Mouse (Mus musculus) hindbrain, embryonic 15.5 days (tissue): ENCODE measurements around the gene Ttyh3. TPM values are rescaled to one million over a fixed set of nuclear protein-coding genes. Genes with fewer than 3 reads are reported as not detected.
"Not testable (repeated sequence)": the region's sequence is repeated elsewhere in the genome, so short reads cannot be mapped to it uniquely, and the experiment has no call there.

Source experiments
- ATAC-seq: fragments of 200-750 bp; cut with Nextera tagmentation; 2 replicates; pipeline ENCODE4 v1.8.0; 2017; ENCODE audit warnings: low read depth, moderate number of reproducible peaks, moderate TSS enrichment; ENCODE audit not compliant: low FRiP score
- H3K27ac ChIP-seq: fragments of 300-500 bp; sonication (generic); replicated peaks from 2 replicates; pipeline ENCODE4 v1.5.1; 2015; ENCODE audit warnings: mild to moderate bottlenecking, inconsistent platforms
- H3K27me3 ChIP-seq: fragments of 300-500 bp; sonication (generic); 2 replicates; pipeline ENCODE4 v1.6.1; 2015; ENCODE audit warnings: control low read depth, inconsistent platforms
- H3K36me3 ChIP-seq: fragments of 300-500 bp; sonication (generic); 2 replicates; pipeline ENCODE4 v1.6.1; 2015; ENCODE audit warnings: control low read depth, inconsistent platforms
- H3K4me1 ChIP-seq: fragments of 300-500 bp; sonication (generic); replicated peaks from 2 replicates; pipeline ENCODE4 v1.6.1; 2015; ENCODE audit warnings: control low read depth, inconsistent platforms
- H3K4me2 ChIP-seq: fragments of 300-500 bp; sonication (generic); 2 replicates; pipeline ENCODE4 v1.6.1; 2015; ENCODE audit warnings: moderate library complexity, mild to moderate bottlenecking, inconsistent platforms
- H3K4me3 ChIP-seq: fragments of 300-500 bp; sonication (generic); 2 replicates; pipeline ENCODE4 v1.5.1; 2015; ENCODE audit warnings: mild to moderate bottlenecking, inconsistent platforms
- H3K9ac ChIP-seq: fragments of 300-500 bp; sonication (generic); 2 replicates; pipeline ENCODE4 v1.6.1; 2015; ENCODE audit warnings: inconsistent platforms
- H3K9me3 ChIP-seq: fragments of 300-500 bp; sonication (generic); 2 replicates; pipeline ENCODE4 v1.6.1; 2016; ENCODE audit warnings: control low read depth, inconsistent platforms
- WGBS: fragments of 180-500 bp; shearing (Covaris S2); methylation state at CpG from one replicate; pipeline ENCODE4 v1.1.7; 2015; 5-methylcytosine and 5-hydroxymethylcytosine counted together
- polyA plus RNA-seq: library from polyadenylated mRNA; unstranded; fragments of >200 nt; fragmentation: Nextera tagmentation; extraction: Ambion mirVana; gene quantifications from 2 replicates; pipeline ENCODE4 v1.2.1, GENCODE M21; 2015

Gene Ttyh3
- 84.6 and 85.2 TPM in 2 replicates for polyA plus RNA-seq

- peak within 1 kb of the TSS; percentile 95 for H3K27ac ChIP-seq
- no peaks in the 10 kb centered on the region for H3K9me3 ChIP-seq
- H3K4me1 ChIP-seq, result peaks cover 54% of the 10 kb centered on the region
- WGBS, result 2% methylated on average over 47 of the region's 62 CpGs
- no peaks in the 10 kb centered on the region for H3K27me3 ChIP-seq
- peak within 1 kb of the TSS; percentile 96 for H3K4me3 ChIP-seq
- peak; percentile 2; the same call in 1 of the 2 replicates for ATAC-seq
- no peaks in the 10 kb centered on the region; the same call in 1 of the 2 replicates for H3K36me3 ChIP-seq
- peak within 1 kb of the TSS; percentile 100 for H3K9ac ChIP-seq
- peak within 1 kb of the TSS; percentile 83 for H3K4me2 ChIP-seq
Observed at GRCm38 (mm10) chr5:140648519-140649100, at the start of gene Ttyh3. Gene Ttyh3 (minus strand): TSS chr5:140649031.

DNA sequence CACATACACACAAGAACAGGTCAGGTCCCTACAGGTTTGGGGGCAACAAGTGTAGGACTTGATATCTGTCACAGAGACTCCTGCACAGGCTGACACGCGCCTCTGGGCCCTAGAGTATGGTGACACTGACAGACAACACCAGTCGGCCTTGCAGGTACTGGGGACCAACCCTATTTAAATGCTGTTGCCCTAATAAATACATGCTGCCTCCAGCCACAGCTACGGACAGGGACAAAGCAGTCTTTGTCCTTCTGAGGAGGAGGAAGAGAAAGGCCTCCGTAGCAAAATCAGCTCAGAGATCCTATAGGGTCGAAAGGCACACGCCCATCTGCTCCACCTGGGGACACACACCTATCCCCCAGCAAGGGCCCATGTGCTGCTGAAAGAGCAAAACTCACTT, 47.2 kb upstream of the Ttyh3 start:
- no peaks in the 10 kb centered on the region for H3K27me3 ChIP-seq
- peaks cover 15% of the 10 kb centered on the region for H3K4me1 ChIP-seq
- H3K9me3 ChIP-seq, result no peaks in the 10 kb centered on the region
- H3K27ac ChIP-seq, result no peak overlapping the region
- no peak for ATAC-seq
- peaks cover 41% of the 10 kb centered on the region for H3K36me3 ChIP-seq
- H3K9ac ChIP-seq, result no peak overlapping the region
- H3K4me2 ChIP-seq, result no peak overlapping the region
- WGBS, result 81% methylated on average over 7 of the region's 7 CpGs
- H3K4me3 ChIP-seq, result no peak overlapping the region

- Histone ChIP-seq H3K27me3 (no peaks in the 10 kb centered on the region), H3K4me2 (no peak overlapping the region), H3K27ac (no peak overlapping the region), H3K36me3 (peaks cover 44% of the 10 kb centered on the region), H3K4me1 (no peaks in the 10 kb centered on the region; the same call in 1 of the 2 replicates), H3K9me3 (no peaks in the 10 kb centered on the region), H3K9ac (no peak overlapping the region), H3K4me3 (no peak overlapping the region)
- 86% methylated on average over 3 of the region's 3 CpGs for WGBS
- no peak for ATAC-seq
Observed at GRCm38 (mm10) chr5:140688434-140688833, 39.6 kb upstream of the Ttyh3 start.

DNA sequence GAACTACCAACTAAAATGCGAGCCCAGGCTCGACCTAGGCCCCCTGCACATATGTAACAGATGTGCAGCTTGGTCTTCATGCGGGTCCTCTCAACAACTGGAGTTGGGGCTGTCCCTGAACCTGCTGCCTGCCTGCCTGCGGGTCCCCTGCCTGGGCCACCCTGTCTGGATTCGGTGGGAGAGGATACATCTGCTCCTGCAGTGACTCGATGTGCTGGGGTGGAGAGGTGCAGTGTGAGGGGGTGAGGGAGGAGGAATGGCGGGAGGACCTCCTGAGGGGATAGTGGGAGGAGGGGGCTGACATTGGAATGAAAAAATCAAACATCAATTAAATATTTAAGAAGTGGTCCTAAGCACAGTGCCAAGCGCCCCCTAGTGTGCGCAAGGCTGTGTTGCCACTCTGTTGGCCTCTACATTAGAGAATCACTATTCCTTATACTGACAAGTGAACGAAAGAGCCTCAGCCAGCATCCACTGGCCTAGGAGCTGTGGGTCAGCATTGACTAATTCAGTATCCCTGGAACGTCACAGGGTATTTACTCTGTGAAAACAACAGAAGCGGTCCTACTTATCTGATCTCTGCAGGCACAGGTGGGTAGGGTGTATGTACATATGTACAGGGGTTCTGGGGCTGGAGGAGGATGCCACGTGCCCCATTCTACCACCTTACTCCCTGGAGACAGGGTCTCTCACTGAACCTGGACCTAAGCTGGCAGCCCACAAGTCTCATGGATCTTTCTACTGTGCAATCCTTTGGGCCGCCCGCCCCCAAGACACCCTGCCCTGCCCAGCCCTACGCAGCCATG, 35.7 kb upstream of the Ttyh3 start:
- Histone ChIP-seq H3K9me3 (no peaks in the 10 kb centered on the region), H3K9ac (no peak overlapping the region), H3K36me3 (peaks cover 31% of the 10 kb centered on the region), H3K27ac (no peak overlapping the region), H3K4me3 (no peak overlapping the region), H3K27me3 (no peaks in the 10 kb centered on the region), H3K4me2 (no peak overlapping the region), H3K4me1 (no peaks in the 10 kb centered on the region; the same call in 1 of the 2 replicates)
- peak; percentile 71; the same call in 1 of the 2 replicates for ATAC-seq
- WGBS, result 60% methylated on average over 16 of the region's 16 CpGs

DNA sequence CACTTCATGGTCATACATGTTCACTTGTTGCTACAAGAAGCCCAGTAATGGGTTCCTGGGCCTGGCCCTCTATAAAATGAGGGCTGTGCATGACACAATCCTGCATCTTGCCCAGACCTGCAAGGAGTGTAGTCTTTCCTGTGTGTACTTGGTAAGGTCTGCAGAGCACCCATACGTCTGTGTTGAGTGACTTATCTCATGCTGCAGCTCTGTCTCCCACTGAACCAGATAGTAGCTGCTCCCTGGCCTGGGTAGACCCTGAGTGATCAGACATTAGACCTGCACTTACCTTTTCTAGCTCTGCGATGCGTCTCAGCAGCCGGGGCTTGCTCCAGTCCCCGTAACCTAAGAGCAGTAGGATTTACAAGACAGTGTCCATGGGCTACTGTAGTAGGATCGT, 33.3 kb upstream of the Ttyh3 start:
- H3K4me1 ChIP-seq, result no peaks in the 10 kb centered on the region; the same call in 1 of the 2 replicates
- H3K27me3 ChIP-seq, result no peaks in the 10 kb centered on the region
- WGBS, result 97% methylated on average over 6 of the region's 6 CpGs
- H3K4me3 ChIP-seq, result no peak overlapping the region
- no peak overlapping the region for H3K9ac ChIP-seq
- H3K9me3 ChIP-seq, result no peaks in the 10 kb centered on the region
- no peak overlapping the region for H3K4me2 ChIP-seq
- peaks cover 33% of the 10 kb centered on the region for H3K36me3 ChIP-seq
- H3K27ac ChIP-seq, result no peak overlapping the region
- no peak for ATAC-seq

DNA sequence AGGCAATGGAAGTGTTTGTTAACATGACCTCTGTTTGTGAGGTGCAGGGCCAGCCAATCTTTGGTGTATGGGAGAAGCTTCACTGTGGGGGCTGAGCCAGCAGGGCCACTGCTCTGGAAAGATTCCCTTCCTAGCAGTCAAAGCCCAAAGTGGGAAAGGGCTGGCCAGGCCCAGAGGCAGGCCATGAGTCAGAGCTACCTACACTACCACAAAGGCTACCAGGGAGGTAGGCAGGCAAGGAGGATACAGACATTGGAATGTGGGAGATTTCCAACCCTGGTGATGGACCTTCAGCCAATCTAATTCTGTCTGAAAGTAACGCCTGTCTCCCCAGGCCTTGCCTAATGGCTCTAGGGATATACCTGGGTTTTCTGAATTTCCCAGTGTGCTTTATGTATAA, 32.1 kb upstream of the Ttyh3 start:
- Histone ChIP-seq H3K9ac (no peak overlapping the region), H3K9me3 (no peaks in the 10 kb centered on the region), H3K36me3 (peaks cover 36% of the 10 kb centered on the region), H3K27me3 (no peaks in the 10 kb centered on the region), H3K27ac (no peak overlapping the region), H3K4me2 (no peak overlapping the region), H3K4me3 (no peak overlapping the region), H3K4me1 (no peaks in the 10 kb centered on the region; the same call in 1 of the 2 replicates)
- WGBS, result 87% methylated on average over 1 of the region's 1 CpGs
- no peak for ATAC-seq

DNA sequence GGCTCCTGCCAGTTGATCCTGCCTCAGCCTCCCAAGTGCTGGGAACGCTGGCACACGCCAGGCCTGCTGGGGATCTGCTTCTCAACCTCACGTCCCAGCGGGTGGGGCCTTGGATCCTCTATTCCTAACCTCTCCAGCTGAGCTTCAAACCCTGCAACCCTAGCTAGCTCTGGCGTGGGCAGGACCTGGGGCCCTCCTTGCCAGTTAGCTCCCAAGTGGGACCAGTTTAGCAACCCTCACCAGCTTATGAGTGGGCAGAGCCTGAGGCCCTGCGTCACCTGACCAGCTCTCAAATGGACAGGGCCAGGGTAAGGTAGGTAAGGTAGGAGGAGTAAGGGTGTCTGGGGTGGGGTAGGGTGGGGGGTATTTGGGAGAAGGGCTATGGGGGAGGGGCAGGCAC, 31.2 kb upstream of the Ttyh3 start:
- WGBS, result 93% methylated on average over 6 of the region's 6 CpGs
- no peaks in the 10 kb centered on the region for H3K9me3 ChIP-seq
- no peak overlapping the region for H3K27ac ChIP-seq
- H3K4me1 ChIP-seq, result peaks cover 1% of the 10 kb centered on the region; the same call in 1 of the 2 replicates
- no peak overlapping the region for H3K4me3 ChIP-seq
- H3K9ac ChIP-seq, result no peak overlapping the region
- H3K36me3 ChIP-seq, result peaks cover 39% of the 10 kb centered on the region
- no peak for ATAC-seq
- no peak overlapping the region for H3K4me2 ChIP-seq
- no peaks in the 10 kb centered on the region for H3K27me3 ChIP-seq

DNA sequence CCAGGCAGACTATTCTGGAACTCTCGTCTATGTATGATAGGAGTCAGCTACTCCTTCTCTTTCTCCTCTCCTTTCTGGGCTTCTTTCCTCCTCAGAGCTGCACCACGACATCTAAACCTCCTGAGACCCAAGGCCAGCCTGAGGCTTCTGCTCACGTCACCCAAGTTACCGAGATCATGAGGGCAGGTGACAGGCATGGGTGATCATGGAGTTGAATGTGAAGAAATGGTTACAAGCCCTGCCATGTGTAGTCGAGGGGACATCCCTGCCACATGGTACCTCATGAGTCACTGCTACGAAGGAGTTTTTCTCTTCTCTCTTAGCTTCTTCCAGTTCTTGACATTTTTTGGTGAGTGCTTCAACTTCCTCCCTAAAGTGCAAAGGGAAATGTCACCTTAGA, 28.3 kb upstream of the Ttyh3 start:
- Histone ChIP-seq H3K36me3 (peaks cover 40% of the 10 kb centered on the region), H3K27ac (no peak overlapping the region), H3K4me1 (0 out of 2 replicates have a peak, but pooled peaks cover 3% of the 10 kb centered on the region), H3K4me3 (no peak overlapping the region), H3K27me3 (no peaks in the 10 kb centered on the region), H3K4me2 (no peak overlapping the region), H3K9me3 (no peaks in the 10 kb centered on the region), H3K9ac (no peak overlapping the region)
- 92% methylated on average over 6 of the region's 6 CpGs for WGBS
- no peak for ATAC-seq

- no peak for ATAC-seq
- peaks cover 45% of the 10 kb centered on the region for H3K36me3 ChIP-seq
- no peak overlapping the region for H3K9ac ChIP-seq
- no peaks in the 10 kb centered on the region for H3K9me3 ChIP-seq
- no peak overlapping the region; the same call in 1 of the 2 replicates for H3K27ac ChIP-seq
- no peaks in the 10 kb centered on the region for H3K27me3 ChIP-seq
- no peak overlapping the region for H3K4me2 ChIP-seq
- H3K4me1 ChIP-seq, result 0 out of 2 replicates have a peak, but pooled peaks cover 3% of the 10 kb centered on the region
- H3K4me3 ChIP-seq, result no peak overlapping the region
- WGBS, result 84% methylated on average over 11 of the region's 11 CpGs
Observed at GRCm38 (mm10) chr5:140675640-140676039, 26.8 kb upstream of the Ttyh3 start.

GRCm38 (mm10) chr5:140675079-140675478, 26.2 kb upstream of the Ttyh3 start:
- WGBS, result 66% methylated on average over 11 of the region's 11 CpGs
- H3K9ac ChIP-seq, result no peak overlapping the region
- peaks cover 50% of the 10 kb centered on the region for H3K36me3 ChIP-seq
- no peak overlapping the region for H3K4me3 ChIP-seq
- no peak overlapping the region; the same call in 1 of the 2 replicates for H3K27ac ChIP-seq
- 0 out of 2 replicates have a peak, but pooled peaks have one; percentile 29 for ATAC-seq
- no peaks in the 10 kb centered on the region for H3K27me3 ChIP-seq
- H3K4me1 ChIP-seq, result 0 out of 2 replicates have a peak, but pooled peaks cover 3% of the 10 kb centered on the region
- H3K4me2 ChIP-seq, result no peak overlapping the region
- no peaks in the 10 kb centered on the region for H3K9me3 ChIP-seq

GRCm38 (mm10) chr5:140674036-140674435, 25.2 kb upstream of the Ttyh3 start:
- peaks cover 59% of the 10 kb centered on the region for H3K36me3 ChIP-seq
- WGBS, result 86% methylated on average over 17 of the region's 17 CpGs

DNA sequence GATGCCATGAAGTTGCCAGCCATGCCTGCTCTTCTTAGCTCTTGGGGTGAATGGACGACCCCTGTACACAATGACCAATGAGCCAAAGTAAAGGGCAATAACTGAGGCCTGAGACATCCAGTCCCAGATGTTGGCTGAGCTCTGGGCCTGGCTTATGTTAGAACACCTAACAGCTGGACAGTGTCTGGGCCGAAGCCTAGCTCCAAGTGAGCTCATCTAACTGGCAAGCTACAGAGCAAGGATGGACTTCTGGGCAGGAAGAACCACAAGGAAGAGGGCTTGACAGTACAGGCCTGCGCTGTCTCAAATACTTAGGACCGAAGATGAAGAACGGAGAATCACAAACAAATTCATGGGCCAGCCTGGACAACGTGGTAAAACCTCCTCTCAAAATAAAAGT, 23.8 kb upstream of the Ttyh3 start:
- not testable (repeated sequence) for H3K9ac ChIP-seq, H3K27ac ChIP-seq, H3K4me1 ChIP-seq, H3K4me2 ChIP-seq, H3K27me3 ChIP-seq, H3K9me3 ChIP-seq, ATAC-seq, H3K4me3 ChIP-seq
- peaks cover 54% of the 10 kb centered on the region for H3K36me3 ChIP-seq
- WGBS, result 94% methylated on average over 6 of the region's 6 CpGs

More at GRCm38 (mm10) chr5:140674036-140674435, 25.2 kb upstream of the Ttyh3 start:
- no peak overlapping the region for H3K4me2 ChIP-seq
- H3K4me1 ChIP-seq, result 0 out of 2 replicates have a peak, but pooled peaks cover 3% of the 10 kb centered on the region
- H3K27ac ChIP-seq, result no peak overlapping the region
- H3K27me3 ChIP-seq, result no peaks in the 10 kb centered on the region
- no peak overlapping the region for H3K4me3 ChIP-seq
- no peak for ATAC-seq
- H3K9ac ChIP-seq, result no peak overlapping the region
- H3K9me3 ChIP-seq, result no peaks in the 10 kb centered on the region
